Mouse (Mus musculus) stomach, postnatal 0 days (tissue): ENCODE results near the gene Btd.
A peak's percentile ranks its signal among the peaks of the same experiment; 100 is the strongest.

ENCODE experiments used
- CTCF ChIP-seq: IDR thresholded peaks from 2 replicates; pipeline ENCODE4 v1.5.1; 2016; ENCODE audit warnings: antibody characterized with exemption, low read depth, mild to moderate bottlenecking, moderate library complexity
- EP300 ChIP-seq: optimal IDR thresholded peaks from 2 replicates; pipeline ENCODE3; 2016; ENCODE audit warnings: antibody characterized with exemption

- TF ChIP-seq CTCF (peak; percentile 58), EP300 (no peak)
Measured at GRCm38 (mm10) chr14:31661671-31662554, 21.1 kb downstream of the Btd start.
